ENCODE assay signal across 7 mouse cellular contexts in genomic region chr9:119093419-119094295, GRCm38 (mm10). TPM values are rescaled to one million over a fixed set of nuclear protein-coding genes. Genes with fewer than 3 reads are reported as not detected.
DNase-seq lines count a peak whose midpoint lies in the region; ATAC-seq lines count a peak whose summit lies in the region.

Plcd1 (minus strand) TSS chr9:119093502.

- 14% methylated on average over 45 of the region's 45 CpGs for WGBS in intestine, embryonic 15.5 days

- intact Hi-C loops in left cerebral cortex, postnatal 14 days (cut with DNase I), result no loop called here

- peak; percentile 78 for DNase-seq in adrenal gland, adult 8-10 months
- peak; percentile 57 for DNase-seq in embryo, embryonic 11.5 days (ENCODE audit: low read depth, low spot score)
- DNase-seq in gastrocnemius, postnatal 4 days (ENCODE audit: low spot score in 2 of 2), result peak; percentile 95 to 96
- DNase-seq in left cerebral cortex, postnatal 14 days (ENCODE audit: low spot score in 2 of 2), result peak; percentile 82 to 85
- DNase-seq in skeletal muscle tissue, adult 2 months (ENCODE audit: low read depth, low spot score), result peak; percentile 94

- peak within 1 kb of the TSS; percentile 94 for H3K4me2 ChIP-seq in intestine, embryonic 15.5 days (replicated peaks)

- peak within 1 kb of the TSS; percentile 48 for H3K9ac ChIP-seq in intestine, embryonic 15.5 days

- H3K9me3 ChIP-seq in intestine, embryonic 15.5 days, result no peaks in the 10 kb centered on the region
- no peaks in the 10 kb centered on the region for H3K9me3 ChIP-seq in megakaryocyte, embryonic 14.5 days

- ATAC-seq in intestine, embryonic 15.5 days, result peak; percentile 77

- no peaks in the 10 kb centered on the region for H3K36me3 ChIP-seq in intestine, embryonic 15.5 days
- no peaks in the 10 kb centered on the region for H3K36me3 ChIP-seq in megakaryocyte, embryonic 14.5 days (replicated peaks; ENCODE audit: low read length)

- H3K4me1 ChIP-seq in intestine, embryonic 15.5 days (replicated peaks), result peaks cover 21% of the 10 kb centered on the region
- peaks cover 11% of the 10 kb centered on the region for H3K4me1 ChIP-seq in megakaryocyte, embryonic 14.5 days

- peak within 1 kb of the TSS; percentile 13; the same call in 1 of the 2 replicates for H3K27ac ChIP-seq in intestine, embryonic 15.5 days

- no peaks in the 10 kb centered on the region for H3K27me3 ChIP-seq in intestine, embryonic 15.5 days (replicated peaks)
- peaks cover 80% of the 10 kb centered on the region for H3K27me3 ChIP-seq in megakaryocyte, embryonic 14.5 days (replicated peaks)

- H3K4me3 ChIP-seq in intestine, embryonic 15.5 days (replicated peaks), result peak within 1 kb of the TSS; percentile 55
- peak within 1 kb of the TSS; percentile 28 for H3K4me3 ChIP-seq in megakaryocyte, embryonic 14.5 days (replicated peaks)

RNA-seq across cellular contexts. Expression of gene Plcd1, which starts in this region (rescaled TPM):
- total RNA-seq in adrenal gland, adult 8-10 months (2022), result 10 to 100 TPM in 2 of 4 experiments, 1 to 10 TPM in 2; 8.5 to 19.9 (median 13.2) TPM
- total RNA-seq in gastrocnemius, postnatal 4 days (2021), result 10 to 100 TPM; 16.5 to 17.2 TPM
- 16.8 and 18.7 TPM in 2 replicates for polyA plus RNA-seq in intestine, embryonic 15.5 days (2015; fragmentation: Nextera tagmentation; extraction: Ambion mirVana)
- total RNA-seq in left cerebral cortex, postnatal 14 days (2021), result 10 to 100 TPM; 11.5 to 12.1 TPM
- 1.5 TPM in 1 of 2 replicates, not detected in the other for polyA plus RNA-seq in megakaryocyte, embryonic 14.5 days (2012; ENCODE audit: insufficient read depth, low replicate concordance)

Comparison
In these comparisons a context has a peak if more than half of its experiments do, and no peak if none do; other contexts are left out.
1. Peak in every context shown above with its lines: DNase-seq, ATAC-seq, H3K4me3 ChIP-seq and H3K27ac ChIP-seq.